Mouse (Mus musculus) midbrain, postnatal 0 days (tissue): ENCODE data around the gene Lrrc38. TPM values are rescaled to one million over a fixed set of nuclear protein-coding genes. Genes with fewer than 3 reads are reported as not detected.
A peak's percentile ranks its signal among the peaks of the same experiment; 100 is the strongest.

Experiments
- ATAC-seq: fragments of 200-750 bp; cut with Nextera tagmentation; 2 replicates; pipeline ENCODE4 v1.8.0; 2017; ENCODE audit warnings: moderate number of reproducible peaks, mild to moderate bottlenecking, moderate TSS enrichment, moderate library complexity; ENCODE audit not compliant: low FRiP score
- DNase-seq: peaks from one replicate; pipeline ENCODE4 v3.0.0-alpha.2; 2015; ENCODE audit warnings: low spot score
- H3K27ac ChIP-seq: fragments of 300-500 bp; sonication (generic); 2 replicates; pipeline ENCODE4 v1.5.1; 2014; ENCODE audit warnings: low read depth, mild to moderate bottlenecking, low read length, mixed read lengths
- H3K27me3 ChIP-seq: fragments of 300-500 bp; sonication (generic); 2 replicates; pipeline ENCODE4 v1.6.1; 2014; ENCODE audit warnings: low read length, control low read depth, mixed read lengths; ENCODE audit not compliant: insufficient read depth
- H3K36me3 ChIP-seq: fragments of 300-500 bp; sonication (generic); 2 replicates; pipeline ENCODE4 v1.6.1; 2014; ENCODE audit warnings: low read length, control low read depth, mixed read lengths; ENCODE audit not compliant: insufficient read depth
- H3K4me1 ChIP-seq: fragments of 300-500 bp; sonication (generic); 2 replicates; pipeline ENCODE4 v1.6.1; 2014; ENCODE audit warnings: mild to moderate bottlenecking, control low read depth, antibody characterized with exemption, low read length, mixed read lengths; ENCODE audit not compliant: insufficient read depth
- H3K4me2 ChIP-seq: fragments of 300-500 bp; sonication (generic); 2 replicates; pipeline ENCODE4 v1.6.1; 2014; ENCODE audit warnings: low read depth, mild to moderate bottlenecking, low read length, mixed read lengths; ENCODE audit not compliant: poor library complexity, severe bottlenecking
- H3K4me3 ChIP-seq: fragments of 300-500 bp; sonication (generic); 2 replicates; pipeline ENCODE4 v1.5.1; 2014; ENCODE audit warnings: low read depth, mild to moderate bottlenecking, low read length, moderate library complexity
- H3K9ac ChIP-seq: fragments of 300-500 bp; sonication (generic); replicated peaks from 2 replicates; pipeline ENCODE4 v1.6.1; 2014; ENCODE audit warnings: mild to moderate bottlenecking, low read length, moderate library complexity, mixed read lengths; ENCODE audit not compliant: poor library complexity, severe bottlenecking
- H3K9me3 ChIP-seq: fragments of 300-500 bp; sonication (generic); 2 replicates; pipeline ENCODE4 v1.6.1; 2016; ENCODE audit warnings: low read length, control low read depth
- CTCF ChIP-seq: IDR thresholded peaks from 2 replicates; pipeline ENCODE4 v1.5.1; 2016; ENCODE audit warnings: antibody characterized with exemption, mild to moderate bottlenecking
- WGBS: fragments of 180-500 bp; shearing (Covaris S2); extraction: QIAGEN DNeasy Blood & Tissue Kit; methylation state at CpG from one replicate; pipeline ENCODE4 v1.1.7; 2014; 5-methylcytosine and 5-hydroxymethylcytosine counted together
- polyA plus RNA-seq: library from polyadenylated mRNA; unstranded; fragments of >200 nt; fragmentation: Nextera tagmentation; extraction: Ambion mirVana; gene quantifications from 2 replicates; pipeline ENCODE4 v1.2.1, GENCODE M21; 2015
- total RNA-seq: library from RNA; depleted of rRNA; stranded (reverse); fragments of >200 nt; gene quantifications from 2 replicates; pipeline ENCODE4 v1.2.3, GENCODE M21; 2014

Lrrc38 gene
- total and polyA plus RNA-seq, 2 experiments from 2014 or later, result 0.33 to 0.67 TPM

DNA sequence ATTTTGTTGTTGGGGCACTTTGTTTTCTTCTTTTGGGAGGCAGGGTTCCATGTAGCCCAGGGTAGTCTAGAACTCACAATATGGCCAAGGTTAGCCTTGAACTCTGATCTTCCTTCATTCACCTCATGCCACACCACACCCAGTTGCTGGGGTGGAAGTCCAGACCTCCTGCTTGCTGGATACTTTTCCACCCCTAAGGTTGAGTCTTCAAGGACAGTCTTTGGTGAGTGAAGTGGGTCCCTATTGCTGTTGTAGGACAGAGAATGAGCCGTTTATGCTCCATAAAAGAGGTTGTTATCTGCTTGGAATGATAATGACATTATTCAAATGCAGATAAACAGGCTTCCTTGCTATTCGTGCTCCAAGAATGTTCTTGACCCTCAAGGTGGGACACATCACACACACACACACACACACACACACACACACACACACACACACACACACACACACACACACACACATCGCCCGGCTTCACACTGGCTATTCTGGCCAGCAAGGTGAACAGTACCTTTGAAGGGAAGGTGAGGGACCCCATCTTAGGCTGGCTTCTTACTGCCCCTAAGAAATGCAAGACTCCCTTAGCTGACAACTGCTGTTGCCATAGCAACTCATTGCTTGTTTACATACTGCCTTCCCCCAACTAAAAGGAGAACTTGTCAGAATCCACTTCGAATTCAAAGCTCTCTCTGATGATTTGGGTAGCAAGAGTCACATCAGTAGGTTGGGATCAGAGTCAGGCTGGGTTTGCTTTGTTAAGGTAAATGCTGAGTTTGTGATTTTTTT is 43.4 kb upstream of the Lrrc38 start:
- no peak overlapping the region for H3K27ac ChIP-seq
- no peaks in the 10 kb centered on the region for H3K4me1 ChIP-seq
- no peak for TF ChIP-seq CTCF
- no peaks in the 10 kb centered on the region for H3K9me3 ChIP-seq
- H3K27me3 ChIP-seq, result no peaks in the 10 kb centered on the region
- no peak for ATAC-seq
- WGBS, result 62% methylated on average over 5 of the region's 5 CpGs
- no peak overlapping the region for H3K4me2 ChIP-seq
- H3K9ac ChIP-seq, result no peak overlapping the region
- DNase-seq, result peak; percentile 63
- no peak overlapping the region for H3K4me3 ChIP-seq
- H3K36me3 ChIP-seq, result no peaks in the 10 kb centered on the region

GRCm38 (mm10) chr4:143311341-143311740 is 38.2 kb upstream of the Lrrc38 start:
- no peak overlapping the region for H3K9ac ChIP-seq
- H3K27ac ChIP-seq, result no peak overlapping the region
- DNase-seq, result peak; percentile 41
- no peaks in the 10 kb centered on the region for H3K9me3 ChIP-seq
- no peaks in the 10 kb centered on the region for H3K36me3 ChIP-seq
- TF ChIP-seq CTCF, result peak; percentile 57
- 43% methylated on average over 2 of the region's 2 CpGs for WGBS
- no peak overlapping the region for H3K4me2 ChIP-seq
- H3K4me1 ChIP-seq, result no peaks in the 10 kb centered on the region
- no peaks in the 10 kb centered on the region for H3K27me3 ChIP-seq
- H3K4me3 ChIP-seq, result no peak overlapping the region
- no peak for ATAC-seq

- Histone ChIP-seq H3K4me1 (no peaks in the 10 kb centered on the region), H3K27me3 (no peaks in the 10 kb centered on the region), H3K4me3 (no peak overlapping the region), H3K9me3 (no peaks in the 10 kb centered on the region), H3K36me3 (no peaks in the 10 kb centered on the region), H3K27ac (no peak overlapping the region), H3K9ac (no peak overlapping the region), H3K4me2 (no peak overlapping the region)
- DNase-seq (no peak), ATAC-seq (no peak)
- no peak for TF ChIP-seq CTCF
- WGBS, result 83% methylated on average over 6 of the region's 6 CpGs
Measured at GRCm38 (mm10) chr4:143313299-143313698, 36.3 kb upstream of the Lrrc38 start.

- ATAC-seq (no peak), DNase-seq (no peak)
- Histone ChIP-seq H3K9ac (no peak overlapping the region), H3K4me3 (no peak overlapping the region), H3K4me2 (no peak overlapping the region), H3K27ac (no peak overlapping the region), H3K27me3 (no peaks in the 10 kb centered on the region), H3K36me3 (no peaks in the 10 kb centered on the region), H3K9me3 (no peaks in the 10 kb centered on the region), H3K4me1 (no peaks in the 10 kb centered on the region)
- 22% methylated on average over 9 of the region's 11 CpGs for WGBS
- TF ChIP-seq CTCF, result no peak
Measured at GRCm38 (mm10) chr4:143324176-143324924, 25.2 kb upstream of the Lrrc38 start.

DNA sequence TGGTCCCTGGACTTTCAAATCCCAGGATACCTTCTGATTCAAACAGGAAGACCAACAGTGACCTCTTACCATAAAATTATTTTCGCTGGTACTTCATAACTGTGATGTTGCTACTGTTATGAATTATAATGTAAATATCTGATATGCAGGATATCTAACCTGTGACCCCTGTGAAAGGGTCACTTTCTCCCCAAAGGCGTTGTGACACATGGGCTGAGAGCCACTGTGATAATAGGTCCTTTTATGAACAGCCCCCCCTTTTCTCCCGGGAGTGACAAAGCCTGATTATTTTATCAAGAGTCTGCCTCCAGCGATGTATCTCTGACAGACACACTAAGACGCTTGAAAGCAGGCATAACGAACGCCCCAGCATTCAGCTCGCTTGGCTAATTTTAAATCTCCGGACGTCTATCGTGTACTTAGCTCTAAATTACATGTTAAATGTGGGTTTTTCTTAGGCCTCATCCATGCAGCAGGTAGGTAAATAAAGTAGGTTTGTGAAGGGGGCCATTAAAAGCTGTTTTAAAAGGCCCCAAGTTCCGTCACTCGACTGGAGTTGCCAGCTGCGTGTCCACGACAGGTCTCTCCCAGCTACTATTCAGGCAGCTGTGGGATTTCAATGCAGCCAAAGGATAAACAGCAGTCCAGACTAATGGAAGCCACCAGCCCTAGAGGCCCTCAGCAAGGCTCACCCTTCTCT is 24.5 kb upstream of the Lrrc38 start:
- Histone ChIP-seq H3K9ac (no peak overlapping the region; the same call in 1 of the 2 replicates), H3K4me2 (peak overlapping the region; percentile 47), H3K4me1 (no peaks in the 10 kb centered on the region), H3K4me3 (peak overlapping the region; percentile 10; the same call in 1 of the 2 replicates), H3K27ac (no peak overlapping the region), H3K36me3 (no peaks in the 10 kb centered on the region), H3K27me3 (no peaks in the 10 kb centered on the region), H3K9me3 (no peaks in the 10 kb centered on the region)
- 0 out of 2 replicates have a peak, but pooled peaks have one; percentile 3 for ATAC-seq
- 12% methylated on average over 15 of the region's 15 CpGs for WGBS
- no peak for TF ChIP-seq CTCF
- peak; percentile 24 for DNase-seq
